Mouse (Mus musculus) midbrain, embryonic 14.5 days (tissue): Measurements from ENCODE around the gene Mmp25. TPM values are rescaled to one million over a fixed set of nuclear protein-coding genes. Genes with fewer than 3 reads are reported as not detected.

Experiments
- ATAC-seq: fragments of 200-750 bp; cut with Nextera tagmentation; 2 replicates; pipeline ENCODE4 v1.8.0; 2017; ENCODE audit warnings: moderate number of reproducible peaks, moderate library complexity; ENCODE audit not compliant: low FRiP score, low TSS enrichment
- DNase-seq: peaks from one replicate; pipeline ENCODE4 v3.0.0-alpha.2; 2015
- H3K27ac ChIP-seq: fragments of 300-500 bp; sonication (generic); replicated peaks from 2 replicates; pipeline ENCODE4 v1.5.1; 2014; ENCODE audit warnings: mild to moderate bottlenecking, low read depth, low read length, moderate library complexity
- H3K27me3 ChIP-seq: fragments of 300-500 bp; sonication (generic); 2 replicates; pipeline ENCODE4 v1.6.1; 2014; ENCODE audit warnings: low read length, control low read depth, mixed read lengths; ENCODE audit not compliant: control insufficient read depth, insufficient read depth
- H3K36me3 ChIP-seq: fragments of 300-500 bp; sonication (generic); 2 replicates; pipeline ENCODE4 v1.6.1; 2014; ENCODE audit warnings: low read length, control low read depth; ENCODE audit not compliant: control insufficient read depth, insufficient read depth
- H3K4me1 ChIP-seq: fragments of 300-500 bp; sonication (generic); 2 replicates; pipeline ENCODE4 v1.6.1; 2014; ENCODE audit warnings: mild to moderate bottlenecking, antibody characterized with exemption, low read length, control low read depth; ENCODE audit not compliant: control insufficient read depth, insufficient read depth
- H3K4me2 ChIP-seq: fragments of 300-500 bp; sonication (generic); 2 replicates; pipeline ENCODE4 v1.6.1; 2014; ENCODE audit warnings: mild to moderate bottlenecking, low read length, moderate library complexity
- H3K4me3 ChIP-seq: fragments of 300-500 bp; sonication (generic); replicated peaks from 2 replicates; pipeline ENCODE4 v1.5.1; 2014; ENCODE audit warnings: low read depth, low read length
- H3K9ac ChIP-seq: fragments of 300-500 bp; sonication (generic); replicated peaks from 2 replicates; pipeline ENCODE4 v1.6.1; 2014; ENCODE audit warnings: mild to moderate bottlenecking, low read length, moderate library complexity
- H3K9me3 ChIP-seq: fragments of 300-500 bp; sonication (generic); 2 replicates; pipeline ENCODE4 v1.6.1; 2016; ENCODE audit warnings: low read length, control low read depth, mixed read lengths; ENCODE audit not compliant: control insufficient read depth
- WGBS: fragments of 180-500 bp; shearing (Covaris S2); extraction: QIAGEN DNeasy Blood & Tissue Kit; methylation state at CpG from one replicate; pipeline ENCODE4 v1.1.7; 2014; 5-methylcytosine and 5-hydroxymethylcytosine counted together
- polyA plus RNA-seq: library from polyadenylated mRNA; unstranded; fragments of >200 nt; fragmentation: Nextera tagmentation; extraction: Ambion mirVana; gene quantifications from 2 replicates; pipeline ENCODE4 v1.2.1, GENCODE M21; 2014

The Mmp25 gene
- polyA plus RNA-seq, 1 experiment from 2014 or later, result 1.1 TPM

DNA sequence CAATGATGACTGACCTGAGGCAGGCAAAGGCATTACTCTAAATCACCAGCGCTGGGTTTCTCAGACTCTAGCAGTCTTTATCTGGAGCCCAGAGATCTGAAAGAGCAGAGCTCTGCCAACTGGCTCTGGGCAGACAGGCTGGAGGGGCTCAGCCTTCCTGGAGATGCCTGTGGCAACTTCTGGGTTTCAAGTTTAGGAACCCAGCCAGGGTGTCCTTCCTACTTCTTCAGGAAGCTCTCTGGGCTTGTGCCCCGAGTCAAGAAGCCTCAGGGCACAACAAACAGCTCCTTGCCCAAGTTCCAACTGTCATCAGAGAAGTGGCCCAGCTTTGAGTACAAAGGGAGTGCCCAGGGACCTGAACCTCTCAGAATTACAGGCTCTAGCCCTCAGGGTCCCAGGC is 9.3 kb upstream of the Mmp25 start:
- H3K4me3 ChIP-seq, result no peak overlapping the region
- H3K27ac ChIP-seq, result no peak overlapping the region
- no peak overlapping the region for H3K4me2 ChIP-seq
- H3K4me1 ChIP-seq, result no peaks in the 10 kb centered on the region
- ATAC-seq (no peak), DNase-seq (no peak)
- H3K9ac ChIP-seq, result no peak overlapping the region
- 74% methylated on average over 2 of the region's 2 CpGs for WGBS
- H3K27me3 ChIP-seq, result 0 out of 2 replicates have a peak, but pooled peaks cover under 1% of the 10 kb centered on the region
- no peaks in the 10 kb centered on the region for H3K36me3 ChIP-seq
- H3K9me3 ChIP-seq, result no peaks in the 10 kb centered on the region

DNA sequence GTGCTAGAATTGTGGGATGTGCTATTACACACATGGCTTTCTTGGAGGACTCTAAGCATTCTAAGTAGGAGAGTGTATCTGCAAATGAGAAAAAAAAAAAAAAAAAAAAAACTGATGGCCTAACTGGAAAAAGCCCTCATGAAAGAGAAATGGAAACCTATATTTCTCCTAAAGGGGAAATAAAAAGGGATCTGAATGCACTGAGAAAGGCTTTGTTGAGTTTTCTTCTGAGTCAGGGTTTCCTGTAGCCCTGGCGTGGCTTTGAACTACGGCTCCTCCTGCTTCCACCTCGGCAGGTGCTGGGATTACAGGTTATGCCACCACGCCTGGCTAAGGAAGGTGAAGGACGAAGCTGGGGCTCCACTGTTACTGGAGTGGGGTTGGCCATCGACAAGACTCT is 8.9 kb upstream of the Mmp25 start:
- H3K27ac ChIP-seq, result no peak overlapping the region
- no peaks in the 10 kb centered on the region for H3K36me3 ChIP-seq
- H3K9me3 ChIP-seq, result no peaks in the 10 kb centered on the region
- H3K27me3 ChIP-seq, result no peaks in the 10 kb centered on the region
- WGBS, result 62% methylated on average over 6 of the region's 6 CpGs
- H3K4me1 ChIP-seq, result no peaks in the 10 kb centered on the region
- no peak overlapping the region for H3K4me3 ChIP-seq
- no peak for ATAC-seq
- no peak overlapping the region for H3K4me2 ChIP-seq
- H3K9ac ChIP-seq, result no peak overlapping the region
- DNase-seq, result no peak

DNA sequence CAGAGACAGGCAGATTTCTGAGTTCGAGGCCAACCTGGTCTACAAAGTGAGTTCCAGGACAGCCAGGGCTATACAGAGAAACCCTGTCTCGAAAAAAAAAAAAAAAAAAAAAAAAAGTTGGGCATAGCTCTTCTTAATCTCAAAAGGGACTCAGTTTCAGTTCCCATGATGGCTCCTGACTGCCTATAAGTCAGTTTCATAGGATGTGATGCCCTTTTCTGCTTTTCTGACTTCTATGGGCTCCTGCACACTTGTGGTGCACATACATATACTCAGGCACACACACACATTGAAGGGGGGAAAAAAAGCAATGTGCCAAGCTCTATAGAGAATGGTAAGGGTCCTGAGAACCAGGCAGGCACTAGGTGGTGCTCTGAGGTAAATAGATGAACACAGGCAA is 8.2 kb upstream of the Mmp25 start:
- Histone ChIP-seq H3K36me3 (no peaks in the 10 kb centered on the region), H3K9ac (no peak overlapping the region), H3K9me3 (no peaks in the 10 kb centered on the region), H3K4me1 (no peaks in the 10 kb centered on the region), H3K27ac (no peak overlapping the region), H3K27me3 (no peaks in the 10 kb centered on the region), H3K4me2 (no peak overlapping the region), H3K4me3 (no peak overlapping the region)
- DNase-seq, result no peak
- ATAC-seq, result no peak
- 86% methylated on average over 1 of the region's 2 CpGs for WGBS

DNA sequence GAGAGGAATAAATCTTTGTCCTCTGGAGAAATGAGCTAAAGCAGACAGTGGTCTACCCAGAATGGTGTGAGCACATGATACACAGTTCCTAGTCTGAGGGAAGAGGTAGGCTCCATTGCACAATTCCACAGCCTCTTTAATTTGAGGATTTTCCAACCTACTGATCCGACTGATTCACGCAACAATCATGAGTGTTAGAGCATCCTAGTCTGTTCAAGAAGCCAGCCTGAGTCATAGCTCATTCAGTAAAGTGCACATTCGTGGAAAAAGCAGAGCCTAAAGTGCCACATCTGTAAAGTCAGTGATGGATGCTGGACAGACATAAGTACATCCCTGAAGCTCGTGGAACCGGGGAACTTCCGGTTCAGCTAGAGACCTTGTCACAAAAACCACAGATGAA is 6.3 kb upstream of the Mmp25 start:
- H3K4me1 ChIP-seq, result no peaks in the 10 kb centered on the region
- WGBS, result 79% methylated on average over 6 of the region's 6 CpGs
- H3K27me3 ChIP-seq, result no peaks in the 10 kb centered on the region; the same call in 1 of the 2 replicates
- H3K4me2 ChIP-seq, result no peak overlapping the region
- H3K27ac ChIP-seq, result no peak overlapping the region
- H3K9ac ChIP-seq, result no peak overlapping the region
- no peaks in the 10 kb centered on the region for H3K9me3 ChIP-seq
- no peak overlapping the region for H3K4me3 ChIP-seq
- no peaks in the 10 kb centered on the region for H3K36me3 ChIP-seq
- no peak for ATAC-seq
- DNase-seq, result no peak

DNA sequence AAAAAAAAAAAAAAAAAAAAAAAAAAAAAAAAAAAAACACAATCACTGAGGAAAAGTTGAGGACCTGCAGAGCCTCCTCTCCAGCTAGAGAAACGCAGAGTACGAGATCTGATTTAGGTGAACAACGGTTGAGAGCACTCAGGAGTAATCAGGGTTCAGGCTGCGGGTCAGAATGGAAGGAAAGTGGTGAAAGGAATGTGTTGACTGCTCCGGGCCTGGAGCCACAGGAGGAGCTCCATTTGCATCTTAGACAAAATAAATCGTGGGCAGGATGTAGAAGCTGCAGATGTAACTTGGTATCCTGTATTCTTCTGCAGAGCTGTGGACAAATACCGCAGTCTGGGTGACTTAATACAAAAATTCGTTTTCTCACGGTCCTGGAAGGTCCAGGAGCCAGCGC is 817 bp upstream of the Mmp25 start:
- Histone ChIP-seq H3K9ac (no peak overlapping the region), H3K36me3 (no peaks in the 10 kb centered on the region), H3K9me3 (no peaks in the 10 kb centered on the region), H3K4me1 (0 out of 2 replicates have a peak, but pooled peaks cover 6% of the 10 kb centered on the region), H3K27me3 (peaks cover 13% of the 10 kb centered on the region), H3K4me2 (no peak overlapping the region), H3K27ac (no peak overlapping the region), H3K4me3 (no peak overlapping the region)
- DNase-seq (no peak), ATAC-seq (no peak)
- WGBS, result 32% methylated on average over 10 of the region's 10 CpGs

DNA sequence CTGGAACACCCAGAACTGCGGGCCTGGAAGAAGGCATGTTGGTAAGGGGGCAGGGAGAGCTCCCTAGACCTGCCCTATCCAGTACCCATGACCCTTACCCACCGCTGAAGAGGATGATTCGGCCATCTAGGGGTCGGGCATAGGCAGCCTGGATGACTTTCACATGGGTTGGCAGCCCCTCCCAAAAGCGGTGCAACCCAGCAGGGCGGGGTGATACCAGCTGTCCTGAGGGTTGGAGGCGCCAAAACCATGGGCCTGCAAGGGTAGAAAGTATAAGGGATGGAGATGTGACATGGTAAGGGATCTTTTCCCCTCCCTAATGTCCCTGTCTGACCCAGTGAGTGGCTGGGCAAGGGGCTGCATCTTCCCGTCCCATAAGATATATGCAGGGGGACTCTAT is 13.8 kb downstream of the Mmp25 start:
- Histone ChIP-seq H3K27ac (no peak overlapping the region), H3K27me3 (no peaks in the 10 kb centered on the region), H3K9me3 (no peaks in the 10 kb centered on the region), H3K36me3 (no peaks in the 10 kb centered on the region), H3K4me2 (no peak overlapping the region), H3K9ac (no peak overlapping the region), H3K4me1 (no peaks in the 10 kb centered on the region), H3K4me3 (no peak overlapping the region)
- DNase-seq (no peak), ATAC-seq (no peak)
- WGBS, result 78% methylated on average over 8 of the region's 8 CpGs

DNA sequence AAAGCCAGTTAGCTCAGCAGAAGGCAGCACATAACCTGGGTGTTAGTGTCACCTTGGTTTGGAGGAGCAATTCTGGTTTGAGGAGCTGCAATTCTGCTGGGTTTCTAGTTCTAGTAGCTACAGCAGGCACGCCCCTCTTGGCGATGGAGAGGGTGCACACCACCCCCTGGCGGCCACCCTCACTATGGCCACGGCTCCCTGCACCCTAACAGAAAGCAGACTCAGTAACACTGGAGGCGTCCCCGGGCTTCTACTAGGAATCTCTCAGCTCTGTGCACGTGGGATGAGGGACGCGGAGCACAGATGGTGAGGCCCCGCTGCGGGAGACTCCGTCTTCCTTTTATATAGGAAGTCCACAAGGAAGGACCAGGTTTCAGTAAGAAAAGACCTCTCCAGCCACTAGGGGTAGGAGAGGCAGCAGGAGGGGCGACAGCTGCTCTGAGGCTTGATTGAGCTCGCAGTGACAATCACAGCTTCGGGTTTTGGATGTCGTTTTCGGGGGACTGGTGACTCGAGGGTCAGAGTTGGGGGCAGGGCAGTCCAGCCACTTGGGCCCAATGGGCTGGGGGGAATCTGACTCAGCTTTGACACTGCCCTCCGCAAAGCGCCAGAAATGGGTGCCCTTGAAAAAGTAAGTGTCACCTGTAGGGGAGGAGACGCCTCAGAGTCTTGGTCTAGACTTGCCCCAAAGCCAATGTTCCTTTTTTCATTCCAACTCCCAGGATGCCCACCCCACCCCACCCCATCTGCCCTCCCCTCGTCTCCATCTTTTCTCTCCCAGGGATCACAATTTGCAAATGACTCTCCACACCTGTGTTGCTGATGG is 14.7 kb downstream of the Mmp25 start:
- Histone ChIP-seq H3K4me1 (no peaks in the 10 kb centered on the region), H3K9ac (0 out of 2 replicates have a peak overlapping the region, but pooled peaks have one; percentile 14), H3K27ac (no peak overlapping the region), H3K27me3 (no peaks in the 10 kb centered on the region), H3K4me2 (peak overlapping the region; percentile 39), H3K36me3 (no peaks in the 10 kb centered on the region), H3K9me3 (no peaks in the 10 kb centered on the region), H3K4me3 (no peak overlapping the region)
- WGBS, result 19% methylated on average over 22 of the region's 22 CpGs
- peak; percentile 55; the same call in 1 of the 2 replicates for ATAC-seq
- peak; percentile 70 for DNase-seq

DNA sequence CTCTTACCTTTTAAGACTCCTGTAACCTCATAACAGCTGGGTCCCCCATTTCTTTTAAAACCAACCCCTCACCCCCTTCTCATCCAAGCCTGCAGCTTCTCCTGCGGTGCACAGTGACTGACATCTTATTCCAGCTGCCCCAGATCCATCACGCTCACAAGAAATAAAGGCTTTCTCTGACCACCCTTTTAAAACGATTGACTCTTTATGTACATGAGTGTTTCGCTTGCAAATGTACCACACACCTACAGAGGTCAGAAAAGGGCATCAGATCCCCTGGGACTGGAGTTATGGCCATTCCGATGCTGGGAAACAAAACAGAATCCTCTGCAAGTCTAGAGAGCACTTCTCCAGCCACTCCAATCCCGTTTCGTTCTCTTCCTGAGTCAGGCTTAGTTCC is 17.3 kb downstream of the Mmp25 start:
- no peak overlapping the region for H3K4me2 ChIP-seq
- no peak overlapping the region for H3K4me3 ChIP-seq
- DNase-seq, result no peak
- 29% methylated on average over 7 of the region's 7 CpGs for WGBS
- no peak overlapping the region for H3K9ac ChIP-seq
- no peaks in the 10 kb centered on the region for H3K4me1 ChIP-seq
- H3K27ac ChIP-seq, result no peak overlapping the region
- no peaks in the 10 kb centered on the region for H3K36me3 ChIP-seq
- ATAC-seq, result no peak
- no peaks in the 10 kb centered on the region for H3K9me3 ChIP-seq
- no peaks in the 10 kb centered on the region for H3K27me3 ChIP-seq

DNA sequence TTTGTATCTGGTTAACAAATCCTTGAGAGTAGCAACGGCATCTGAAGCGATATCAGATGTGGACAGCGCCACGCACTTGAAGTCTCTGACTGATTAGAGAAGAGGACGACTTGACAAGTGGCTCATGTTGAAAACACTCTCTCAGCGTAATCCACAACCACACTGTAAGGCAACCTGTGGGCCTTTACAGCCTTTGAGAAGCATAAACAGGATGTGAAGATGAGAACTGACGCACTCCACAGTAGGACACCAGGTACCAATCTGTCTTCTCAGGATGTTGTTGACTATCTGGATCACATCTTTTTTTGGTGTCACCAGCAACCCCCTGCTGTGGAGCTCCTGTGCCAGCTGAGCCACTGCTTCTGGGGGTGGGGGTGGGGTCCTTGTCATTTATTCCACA is 24.7 kb downstream of the Mmp25 start:
- no peak for ATAC-seq
- Histone ChIP-seq H3K9me3 (no peaks in the 10 kb centered on the region), H3K27ac (no peak overlapping the region)

More for the DNA sequence above, 24.7 kb downstream of the Mmp25 start:
- Histone ChIP-seq H3K4me1 (no peaks in the 10 kb centered on the region), H3K9ac (no peak overlapping the region), H3K4me3 (no peak overlapping the region), H3K4me2 (no peak overlapping the region), H3K27me3 (no peaks in the 10 kb centered on the region), H3K36me3 (no peaks in the 10 kb centered on the region)
- 85% methylated on average over 7 of the region's 7 CpGs for WGBS
- DNase-seq, result no peak
